Mouse (Mus musculus) embryonic facial prominence, embryonic 15.5 days (tissue): ENCODE measurements around the gene Gm17949. TPM values are rescaled to one million over a fixed set of nuclear protein-coding genes. Genes with fewer than 3 reads are reported as not detected.

Experiments used
- ATAC-seq: fragments of 200-750 bp; cut with Nextera tagmentation; 2 replicates; pipeline ENCODE4 v1.8.0; 2017; ENCODE audit warnings: low read depth, moderate TSS enrichment; ENCODE audit not compliant: insufficient number of reproducible peaks, low FRiP score, low TSS enrichment
- H3K27ac ChIP-seq: fragments of 300-500 bp; sonication (generic); replicated peaks from 2 replicates; pipeline ENCODE4 v1.5.1; 2015; ENCODE audit warnings: mild to moderate bottlenecking, inconsistent platforms
- H3K27me3 ChIP-seq: fragments of 300-500 bp; sonication (generic); 2 replicates; pipeline ENCODE4 v1.6.1; 2015; ENCODE audit warnings: inconsistent platforms
- H3K36me3 ChIP-seq: fragments of 300-500 bp; sonication (generic); 2 replicates; pipeline ENCODE4 v1.6.1; 2015; ENCODE audit warnings: mild to moderate bottlenecking, inconsistent platforms
- H3K4me1 ChIP-seq: fragments of 300-500 bp; sonication (generic); 2 replicates; pipeline ENCODE4 v1.6.1; 2015; ENCODE audit warnings: inconsistent platforms
- H3K4me2 ChIP-seq: fragments of 300-500 bp; sonication (generic); replicated peaks from 2 replicates; pipeline ENCODE4 v1.6.1; 2015; ENCODE audit warnings: mild to moderate bottlenecking, inconsistent platforms
- H3K4me3 ChIP-seq: fragments of 300-500 bp; sonication (generic); replicated peaks from 2 replicates; pipeline ENCODE4 v1.5.1; 2015; ENCODE audit warnings: mild to moderate bottlenecking, inconsistent platforms
- H3K9ac ChIP-seq: fragments of 300-500 bp; sonication (generic); 2 replicates; pipeline ENCODE4 v1.6.1; 2015; ENCODE audit warnings: inconsistent platforms
- H3K9me3 ChIP-seq: fragments of 300-500 bp; sonication (generic); replicated peaks from 2 replicates; pipeline ENCODE4 v1.6.1; 2016; ENCODE audit warnings: inconsistent platforms
- WGBS: fragments of 180-500 bp; shearing (Covaris S2); methylation state at CpG from one replicate; pipeline ENCODE4 v1.1.7; 2015; 5-methylcytosine and 5-hydroxymethylcytosine counted together
- polyA plus RNA-seq: library from polyadenylated mRNA; unstranded; fragments of >200 nt; fragmentation: Nextera tagmentation; extraction: Ambion mirVana; gene quantifications from 2 replicates; pipeline ENCODE4 v1.2.1, GENCODE M21; 2015

Gene Gm17949
- polyA plus RNA-seq, 1 experiment from 2014 or later: 0.60 TPM

- 67% methylated on average over 4 of the region's 8 CpGs for WGBS
- no peaks in the 10 kb centered on the region for H3K36me3 ChIP-seq
- ATAC-seq: no peak
These were observed 31.7 kb upstream of the Gm17949 start for GRCm38 (mm10) chr17:56979524-56979923.

GRCm38 (mm10) chr17:56981049-56981448, 30.2 kb upstream of the Gm17949 start:
- Histone ChIP-seq H3K9ac (no peak overlapping the region), H3K4me1 (no peaks in the 10 kb centered on the region)

More at GRCm38 (mm10) chr17:56979524-56979923, 31.7 kb upstream of the Gm17949 start:
- no peak overlapping the region for H3K27ac ChIP-seq
- H3K27me3 ChIP-seq: no peaks in the 10 kb centered on the region
- no peak overlapping the region for H3K4me2 ChIP-seq
- H3K9ac ChIP-seq: no peak overlapping the region
- no peak overlapping the region for H3K4me3 ChIP-seq
- H3K9me3 ChIP-seq: no peaks in the 10 kb centered on the region
- no peaks in the 10 kb centered on the region for H3K4me1 ChIP-seq

GRCm38 (mm10) chr17:56982013-56982412, 29.3 kb upstream of the Gm17949 start, which contains the start of gene Acer1:
Gene Acer1 (minus strand): TSS chr17:56982126.
- Histone ChIP-seq H3K27ac (0 out of 2 replicates have a peak within 1 kb of the TSS, but pooled peaks have one; percentile 22), H3K27me3 (no peaks in the 10 kb centered on the region), H3K4me1 (no peaks in the 10 kb centered on the region), H3K9me3 (no peaks in the 10 kb centered on the region), H3K36me3 (no peaks in the 10 kb centered on the region), H3K4me2 (no peak within 1 kb of the TSS), H3K9ac (no peak within 1 kb of the TSS), H3K4me3 (no peak within 1 kb of the TSS)
- no peak for ATAC-seq
- 73% methylated on average over 5 of the region's 5 CpGs for WGBS

More at GRCm38 (mm10) chr17:56981049-56981448, 30.2 kb upstream of the Gm17949 start:
- Histone ChIP-seq H3K4me2 (no peak overlapping the region), H3K4me3 (no peak overlapping the region), H3K27ac (no peak overlapping the region), H3K9me3 (no peaks in the 10 kb centered on the region), H3K36me3 (no peaks in the 10 kb centered on the region), H3K27me3 (no peaks in the 10 kb centered on the region)
- no peak for ATAC-seq
- 76% methylated on average over 7 of the region's 7 CpGs for WGBS

GRCm38 (mm10) chr17:56984886-56985285, 26.4 kb upstream of the Gm17949 start:
- H3K27me3 ChIP-seq: no peaks in the 10 kb centered on the region
- WGBS: 76% methylated on average over 9 of the region's 9 CpGs
- no peaks in the 10 kb centered on the region for H3K36me3 ChIP-seq
- no peak overlapping the region for H3K4me3 ChIP-seq
- peaks cover 3% of the 10 kb centered on the region; the same call in 1 of the 2 replicates for H3K4me1 ChIP-seq
- ATAC-seq: no peak
- no peaks in the 10 kb centered on the region for H3K9me3 ChIP-seq
- H3K9ac ChIP-seq: no peak overlapping the region
- no peak overlapping the region for H3K27ac ChIP-seq
- no peak overlapping the region for H3K4me2 ChIP-seq

GRCm38 (mm10) chr17:56985656-56986055, 25.6 kb upstream of the Gm17949 start:
- no peaks in the 10 kb centered on the region for H3K36me3 ChIP-seq
- H3K27me3 ChIP-seq: no peaks in the 10 kb centered on the region
- H3K4me2 ChIP-seq: no peak overlapping the region
- no peak overlapping the region for H3K9ac ChIP-seq
- no peak for ATAC-seq
- no peak overlapping the region for H3K27ac ChIP-seq
- H3K9me3 ChIP-seq: no peaks in the 10 kb centered on the region
- no peak overlapping the region for H3K4me3 ChIP-seq
- H3K4me1 ChIP-seq: peaks cover 3% of the 10 kb centered on the region; the same call in 1 of the 2 replicates
- 67% methylated on average over 3 of the region's 3 CpGs for WGBS

GRCm38 (mm10) chr17:56986105-56986805, 25.0 kb upstream of the Gm17949 start:
- no peak for ATAC-seq
- no peaks in the 10 kb centered on the region for H3K9me3 ChIP-seq
- H3K36me3 ChIP-seq: no peaks in the 10 kb centered on the region
- no peaks in the 10 kb centered on the region for H3K27me3 ChIP-seq
- WGBS: 58% methylated on average over 3 of the region's 3 CpGs
- no peak overlapping the region for H3K9ac ChIP-seq
- peaks cover 9% of the 10 kb centered on the region for H3K4me1 ChIP-seq
- no peak overlapping the region for H3K4me2 ChIP-seq
- no peak overlapping the region for H3K4me3 ChIP-seq
- H3K27ac ChIP-seq: no peak overlapping the region

GRCm38 (mm10) chr17:56988441-56988840, 22.8 kb upstream of the Gm17949 start:
- Histone ChIP-seq H3K27ac (no peak overlapping the region), H3K36me3 (peaks cover 17% of the 10 kb centered on the region), H3K4me2 (no peak overlapping the region), H3K4me3 (no peak overlapping the region), H3K9me3 (no peaks in the 10 kb centered on the region), H3K9ac (no peak overlapping the region), H3K27me3 (no peaks in the 10 kb centered on the region), H3K4me1 (peaks cover 10% of the 10 kb centered on the region)
- ATAC-seq: no peak
- WGBS: 86% methylated on average over 7 of the region's 7 CpGs

- WGBS: 55% methylated on average over 7 of the region's 7 CpGs
These were observed 22.3 kb upstream of the Gm17949 start for GRCm38 (mm10) chr17:56988921-56989430.

GRCm38 (mm10) chr17:56989467-56990114, 21.7 kb upstream of the Gm17949 start:
- Histone ChIP-seq H3K4me1 (peaks cover 10% of the 10 kb centered on the region), H3K4me2 (peak overlapping the region; percentile 74), H3K9me3 (no peaks in the 10 kb centered on the region), H3K4me3 (peak overlapping the region; percentile 87), H3K36me3 (peaks cover 29% of the 10 kb centered on the region), H3K9ac (peak overlapping the region; percentile 69), H3K27me3 (no peaks in the 10 kb centered on the region), H3K27ac (peak overlapping the region; percentile 80)
- WGBS: 2% methylated on average over 25 of the region's 25 CpGs
- ATAC-seq: peak; percentile 89

More at GRCm38 (mm10) chr17:56988921-56989430, 22.3 kb upstream of the Gm17949 start:
- Histone ChIP-seq H3K9ac (peak overlapping the region; percentile 69; the same call in 1 of the 2 replicates), H3K36me3 (peaks cover 22% of the 10 kb centered on the region), H3K9me3 (no peaks in the 10 kb centered on the region), H3K4me2 (peak overlapping the region; percentile 74), H3K27me3 (no peaks in the 10 kb centered on the region), H3K27ac (no peak overlapping the region), H3K4me1 (peaks cover 10% of the 10 kb centered on the region), H3K4me3 (peak overlapping the region; percentile 87)
- no peak for ATAC-seq

GRCm38 (mm10) chr17:56990115-56990746, 21.0 kb upstream of the Gm17949 start, which contains the start of gene Clpp:
Gene Clpp (plus strand): TSS chr17:56990305.
- Histone ChIP-seq H3K9ac (peak within 1 kb of the TSS; percentile 69), H3K9me3 (no peaks in the 10 kb centered on the region), H3K4me1 (peaks cover 10% of the 10 kb centered on the region), H3K4me2 (peak within 1 kb of the TSS; percentile 74), H3K36me3 (peaks cover 35% of the 10 kb centered on the region), H3K4me3 (peak within 1 kb of the TSS; percentile 87), H3K27me3 (no peaks in the 10 kb centered on the region), H3K27ac (peak within 1 kb of the TSS; percentile 80)
- peak; percentile 95 for ATAC-seq
- WGBS: under 1% methylated on average over 52 of the region's 52 CpGs

- H3K4me3 ChIP-seq: peak overlapping the region; percentile 87
- no peaks in the 10 kb centered on the region for H3K9me3 ChIP-seq
- WGBS: 60% methylated on average over 2 of the region's 2 CpGs
- H3K4me2 ChIP-seq: peak overlapping the region; percentile 74
- peaks cover 42% of the 10 kb centered on the region for H3K36me3 ChIP-seq
- ATAC-seq: no peak
- H3K27ac ChIP-seq: no peak overlapping the region
- peaks cover 10% of the 10 kb centered on the region for H3K4me1 ChIP-seq
- H3K27me3 ChIP-seq: no peaks in the 10 kb centered on the region
- peak overlapping the region; percentile 69 for H3K9ac ChIP-seq
These were observed 20.3 kb upstream of the Gm17949 start for GRCm38 (mm10) chr17:56990966-56991365.
